Mouse (Mus musculus): ENCODE measurements around the gene Specc1l.
A peak's percentile ranks its signal among the peaks of the same experiment; 100 is the strongest.
"Not testable (repeated sequence)": the region's sequence is repeated elsewhere in the genome, so short reads cannot be mapped to it uniquely, and the experiment has no call there.

The Specc1l gene

GRCm38 (mm10) chr10:75282648-75283047 lies 70.8 kb downstream of the Specc1l start:
- peak; percentile 83 to 88 for DNase-seq (ENCODE audit: low spot score in 2 of 2)

DNA sequence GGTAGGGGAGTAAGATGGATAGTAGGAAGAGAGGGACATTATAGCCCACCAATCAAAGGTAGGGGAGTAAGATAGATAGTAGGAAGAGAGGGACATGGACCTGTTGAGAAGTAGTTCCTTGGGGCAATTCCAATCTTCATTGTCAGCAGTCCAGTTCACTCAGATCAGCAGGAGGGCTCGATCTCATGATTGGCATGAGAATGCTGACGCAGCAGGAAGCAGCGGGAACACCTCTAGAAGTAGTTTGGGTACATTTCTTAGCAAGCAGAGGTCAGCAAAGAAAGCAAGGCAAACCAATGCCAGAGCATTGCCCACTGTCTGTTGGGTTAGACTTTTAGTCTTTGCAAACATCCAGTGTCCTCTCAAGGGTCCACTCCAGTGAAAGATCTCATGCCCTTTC lies 71.9 kb downstream of the Specc1l start:
- no peak for DNase-seq (ENCODE audit: low spot score in 2 of 2)

GRCm38 (mm10) chr10:75288579-75288978 lies 76.7 kb downstream of the Specc1l start:
- DNase-seq (ENCODE audit: low spot score in 2 of 2): peak; percentile 19 to 23

DNA sequence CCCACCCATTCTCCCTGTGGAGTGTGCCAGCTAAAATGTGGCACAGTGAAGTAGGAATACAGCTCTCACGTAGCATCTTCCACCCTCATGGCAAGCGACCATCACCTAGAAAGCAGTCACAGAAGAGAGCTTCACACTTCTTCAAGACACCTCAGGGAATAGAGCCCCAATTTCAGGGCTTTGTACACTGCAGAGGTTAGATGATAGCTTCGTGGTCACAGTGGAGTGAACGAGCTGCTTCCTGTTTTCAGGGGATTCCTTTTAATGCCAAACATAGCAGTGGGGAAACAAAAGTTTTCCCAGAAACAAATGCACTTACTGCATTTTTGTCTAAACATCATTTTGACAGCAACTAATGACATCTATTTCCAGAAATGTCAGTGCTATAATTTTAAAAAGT lies 77.5 kb downstream of the Specc1l start:
- peak; percentile 27 to 37 for DNase-seq (ENCODE audit: low spot score in 2 of 2)

- DNase-seq (ENCODE audit: low spot score in 2 of 2): no peak
Measured at GRCm38 (mm10) chr10:75290650-75291049, 78.8 kb downstream of the Specc1l start.

DNA sequence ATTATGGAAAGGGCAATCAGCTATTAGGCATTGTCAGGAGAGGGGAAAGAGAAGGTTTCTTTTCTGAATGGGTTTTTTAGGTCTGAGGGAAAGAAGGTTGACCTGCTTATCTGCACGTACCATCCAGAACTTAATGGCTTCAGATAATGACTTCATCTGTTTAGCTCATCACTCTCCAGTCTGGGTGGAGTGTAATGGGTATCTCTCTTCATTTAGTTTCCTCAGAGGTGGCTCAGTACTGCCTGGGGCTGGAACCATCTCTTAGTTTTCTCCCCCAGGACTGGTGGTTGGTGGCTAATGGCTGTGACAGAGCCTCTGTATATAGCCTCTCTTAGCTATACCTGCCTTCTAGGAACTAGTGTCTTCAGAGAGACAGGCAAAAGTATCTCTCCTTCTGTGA lies 79.5 kb downstream of the Specc1l start:
- DNase-seq (ENCODE audit: low spot score in 2 of 2): no peak

- DNase-seq (ENCODE audit: low spot score in 2 of 2): not testable (repeated sequence)
Measured at GRCm38 (mm10) chr10:75292206-75292605, 80.3 kb downstream of the Specc1l start.

GRCm38 (mm10) chr10:75293288-75293687 lies 81.4 kb downstream of the Specc1l start:
- no peak for DNase-seq (ENCODE audit: low spot score in 2 of 2)

DNA sequence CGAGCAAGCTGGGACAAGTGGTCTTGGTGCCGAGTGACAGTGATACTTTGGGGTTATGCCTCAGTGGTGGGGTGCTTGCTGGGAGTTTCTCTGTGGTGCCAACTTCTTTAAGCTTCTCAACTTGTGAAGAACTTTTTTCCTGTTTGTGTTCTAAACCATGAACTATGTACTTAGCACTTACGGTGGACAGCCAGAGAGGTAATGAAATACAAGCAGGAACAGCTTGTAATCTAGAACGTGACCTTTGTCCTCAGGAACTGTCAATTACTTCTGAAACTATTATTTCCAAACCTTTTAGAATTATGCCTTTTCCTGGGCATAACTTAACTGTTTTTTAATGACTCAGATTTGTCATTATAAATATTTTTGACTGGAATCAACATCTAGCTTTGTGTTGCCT lies 82.5 kb downstream of the Specc1l start:
- DNase-seq (ENCODE audit: low spot score in 2 of 2): no peak

DNA sequence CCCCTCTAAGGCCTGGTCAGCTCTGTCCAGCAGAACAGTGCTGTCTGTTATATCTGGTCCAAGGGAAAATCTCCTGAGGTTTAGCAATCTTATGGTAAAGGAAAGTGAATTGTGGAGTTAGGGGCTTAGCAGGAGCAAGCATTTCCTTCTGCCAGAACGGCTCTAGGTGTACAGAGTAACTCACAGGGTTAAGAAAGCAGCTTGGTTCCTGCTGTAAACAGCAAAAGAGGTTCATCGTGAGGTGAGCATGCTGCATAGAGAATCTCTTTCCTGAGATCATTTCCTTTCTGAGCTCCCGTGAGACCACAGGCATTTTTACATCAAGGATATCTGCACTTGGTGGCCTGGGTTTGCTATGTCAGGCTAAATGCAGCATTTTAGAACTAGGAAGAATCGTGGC lies 83.1 kb downstream of the Specc1l start:
- no peak for DNase-seq (ENCODE audit: low spot score in 2 of 2)

DNA sequence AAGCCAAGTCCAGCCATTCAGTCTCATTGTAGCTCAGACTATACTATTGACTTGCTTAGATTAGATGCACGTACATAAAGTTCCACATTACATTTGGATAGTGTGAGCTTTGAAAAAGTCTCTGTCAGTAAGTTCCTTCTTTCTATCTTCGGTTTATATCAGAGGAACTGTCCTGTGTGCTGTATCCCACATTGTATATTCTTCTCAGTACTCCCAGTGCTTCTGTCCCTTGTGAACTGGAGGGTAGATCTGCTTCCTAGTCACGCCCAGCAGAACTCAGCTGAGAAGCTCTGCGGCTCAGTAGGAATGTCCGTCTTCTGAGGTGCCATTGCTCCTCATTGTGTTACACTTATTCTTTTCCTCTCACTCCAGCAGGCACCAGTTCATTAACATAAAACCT lies 86.7 kb downstream of the Specc1l start:
- no peak for DNase-seq (ENCODE audit: low spot score in 2 of 2)

DNA sequence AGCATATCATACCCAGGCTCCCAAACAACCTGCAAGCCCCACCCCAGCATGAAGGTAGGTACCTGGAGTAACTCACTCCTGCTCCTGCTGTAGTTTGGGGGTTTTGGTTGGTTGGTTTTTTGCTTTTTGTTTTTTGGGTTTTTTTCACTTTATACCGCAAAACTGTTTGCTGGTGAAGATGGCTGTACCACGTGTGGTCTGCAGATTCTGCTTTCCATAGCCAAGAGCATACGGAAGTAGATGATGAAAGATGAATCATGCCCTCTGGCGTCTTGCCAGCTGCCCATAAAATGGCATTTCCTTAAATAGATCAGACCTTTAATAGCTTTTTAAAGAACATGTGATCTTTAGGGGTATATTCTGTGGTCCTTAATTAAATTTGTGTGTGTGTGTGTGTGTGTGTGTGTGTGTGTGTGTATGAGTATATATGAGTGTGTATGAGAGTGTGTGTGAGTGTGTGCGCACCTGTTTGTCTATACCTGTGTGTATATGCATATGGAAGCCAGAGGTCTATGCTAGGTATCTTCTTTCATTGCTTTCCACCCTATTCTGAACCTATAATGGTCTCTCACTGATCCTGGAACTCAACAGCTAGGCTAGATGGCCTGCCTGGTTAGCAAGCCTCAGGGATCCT lies 88.0 kb downstream of the Specc1l start:
- DNase-seq (ENCODE audit: low spot score in 2 of 2): peak; percentile 68 to 79

DNA sequence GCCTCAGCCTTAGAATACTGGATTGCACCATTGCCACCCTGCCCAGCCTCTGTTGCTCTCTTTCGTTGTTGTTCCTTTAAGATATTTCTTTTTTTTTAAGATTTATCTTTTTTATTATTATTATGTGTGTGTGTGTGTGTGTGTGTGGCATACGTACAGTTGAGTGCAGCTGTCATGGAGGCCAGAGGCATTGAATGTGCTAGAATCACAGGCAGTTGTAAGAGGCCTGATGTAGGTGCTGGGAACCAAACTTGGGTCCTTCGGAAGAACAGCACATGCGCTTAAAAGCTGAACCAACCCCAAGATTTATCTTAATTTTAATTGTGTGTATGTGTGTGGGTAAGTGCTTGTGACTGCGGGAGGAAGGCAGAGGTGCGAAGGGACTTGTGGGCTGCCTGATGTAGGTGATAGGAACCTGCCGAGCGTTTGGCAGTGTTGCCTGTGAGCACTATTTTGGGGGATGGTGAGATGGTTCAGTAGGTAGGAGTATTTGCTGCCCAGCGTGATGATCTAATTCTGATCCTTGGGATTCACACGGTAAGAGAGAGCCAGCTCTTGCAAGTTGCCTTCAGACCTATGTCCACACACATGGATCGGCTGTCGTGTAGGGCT lies 89.4 kb downstream of the Specc1l start:
- DNase-seq (ENCODE audit: low spot score in 2 of 2): no peak

DNA sequence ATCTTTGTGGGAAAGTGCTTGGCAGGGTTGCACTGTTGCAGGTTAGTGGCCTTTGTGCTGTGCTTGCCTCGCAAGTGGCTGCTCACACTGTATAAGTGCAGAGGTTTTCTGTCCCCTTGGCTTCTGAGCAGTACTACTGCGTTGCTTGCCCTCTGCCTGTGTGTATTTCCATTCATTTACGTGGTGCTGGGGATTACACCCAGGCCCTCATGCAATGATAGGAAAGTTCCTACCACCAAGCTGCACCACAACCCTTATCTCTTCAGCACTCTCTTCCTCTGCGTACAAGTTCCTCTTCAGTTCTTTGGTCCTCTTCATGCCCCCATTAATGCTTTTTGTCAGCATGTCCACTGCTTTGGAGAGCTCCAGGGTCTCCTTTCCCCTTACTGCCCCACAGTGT lies 90.1 kb downstream of the Specc1l start:
- DNase-seq (ENCODE audit: low spot score in 2 of 2): no peak

GRCm38 (mm10) chr10:75302536-75302935 lies 90.7 kb downstream of the Specc1l start:
- no peak for DNase-seq (ENCODE audit: low spot score in 2 of 2)

DNA sequence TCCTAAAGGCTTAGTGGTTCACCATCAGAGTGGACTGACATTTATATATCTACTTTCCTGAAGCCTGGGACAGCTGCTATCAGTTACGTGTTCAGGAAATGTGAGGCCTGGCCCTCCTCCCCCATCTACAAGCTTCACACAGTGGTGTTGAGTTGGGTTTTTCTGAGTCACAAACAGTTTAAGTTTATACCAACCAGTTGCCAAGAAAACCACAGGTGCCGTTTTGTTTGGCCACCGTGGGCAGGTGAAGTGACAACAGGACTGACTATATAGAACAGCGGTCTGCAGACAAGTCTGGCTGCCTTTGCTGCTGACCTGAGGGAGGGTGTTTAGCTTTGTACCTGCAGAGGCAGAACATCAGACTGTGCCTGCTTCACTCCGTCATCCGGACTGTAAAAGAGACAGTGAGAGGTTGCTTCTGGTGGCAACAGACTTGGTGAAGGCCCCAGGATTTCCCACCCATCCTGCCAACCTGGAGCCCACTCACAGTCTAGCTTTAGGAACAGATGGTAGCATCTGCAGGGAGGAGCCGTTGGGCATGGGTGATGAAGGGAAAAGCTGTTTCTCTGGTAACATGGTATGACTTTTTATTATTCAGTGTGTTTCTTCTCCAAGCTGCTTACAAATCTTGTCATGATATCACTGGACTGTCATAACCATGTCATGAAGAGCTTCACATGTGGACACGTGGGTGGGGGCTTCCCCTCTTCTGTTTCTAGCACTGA lies 91.6 kb downstream of the Specc1l start:
- DNase-seq (ENCODE audit: low spot score in 2 of 2): peak; percentile 57 to 67

GRCm38 (mm10) chr10:75304049-75304405 lies 92.2 kb downstream of the Specc1l start:
- no peak for DNase-seq (ENCODE audit: low spot score in 2 of 2)

DNA sequence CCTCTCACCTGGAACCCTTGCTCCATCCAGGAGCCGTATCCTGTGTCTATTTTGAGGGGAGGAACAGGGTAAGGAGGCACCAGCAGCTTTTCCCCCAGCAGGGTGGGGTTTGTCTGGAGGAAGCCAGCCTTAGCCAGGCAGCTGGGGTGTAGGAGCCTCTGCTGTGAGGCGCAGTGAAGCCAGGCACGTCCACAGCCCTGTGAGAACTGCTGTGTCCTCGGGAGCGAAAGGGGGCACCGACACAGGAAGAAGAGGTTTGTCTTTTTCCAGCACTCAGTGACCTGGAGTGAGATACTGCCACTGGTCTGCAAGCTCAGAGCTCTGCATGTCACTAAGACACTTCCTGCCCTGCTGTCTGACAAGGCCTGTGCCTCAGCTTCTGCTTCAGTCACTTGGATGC lies 92.5 kb downstream of the Specc1l start:
- peak; percentile 29 to 32 for DNase-seq (ENCODE audit: low spot score in 2 of 2)

DNA sequence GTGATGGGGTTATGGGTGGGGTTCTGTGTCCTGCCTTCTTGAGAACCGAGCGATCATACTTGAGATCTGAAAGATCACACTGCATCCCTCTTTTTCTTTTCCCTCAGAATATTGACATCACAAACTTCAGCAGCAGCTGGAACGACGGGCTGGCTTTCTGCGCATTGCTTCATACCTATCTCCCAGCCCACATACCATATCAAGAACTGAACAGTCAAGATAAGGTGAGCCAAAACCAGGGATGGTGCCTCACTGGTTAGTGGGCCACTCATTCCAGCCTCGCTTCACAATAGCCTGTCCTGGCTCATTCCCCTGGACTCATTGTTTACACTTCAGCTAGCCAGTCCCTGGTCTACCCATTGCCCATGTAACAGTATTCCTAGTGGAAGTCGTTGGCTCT lies 95.3 kb downstream of the Specc1l start:
- no peak for DNase-seq (ENCODE audit: low spot score in 2 of 2)

DNA sequence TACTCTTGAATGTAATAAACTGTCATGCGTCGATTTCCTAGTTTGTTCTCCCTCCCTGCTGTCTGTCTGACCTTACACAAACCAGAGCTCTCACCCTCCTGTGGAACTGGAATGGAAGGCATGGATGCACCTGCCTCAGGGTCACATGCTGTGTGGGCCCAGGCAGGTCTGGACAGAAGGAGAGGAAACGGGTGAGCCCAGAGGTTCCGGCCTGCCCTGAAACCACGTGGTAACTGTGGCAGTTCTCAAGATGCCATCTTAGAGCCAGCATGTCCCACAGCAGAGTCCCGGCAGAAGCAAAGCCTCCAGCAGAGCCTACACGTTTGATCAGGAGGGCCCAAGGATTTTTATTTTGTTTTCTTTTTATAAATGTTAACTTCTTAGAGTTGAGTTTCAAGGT lies 100.5 kb downstream of the Specc1l start:
- no peak for DNase-seq (ENCODE audit: low spot score in 2 of 2)

DNA sequence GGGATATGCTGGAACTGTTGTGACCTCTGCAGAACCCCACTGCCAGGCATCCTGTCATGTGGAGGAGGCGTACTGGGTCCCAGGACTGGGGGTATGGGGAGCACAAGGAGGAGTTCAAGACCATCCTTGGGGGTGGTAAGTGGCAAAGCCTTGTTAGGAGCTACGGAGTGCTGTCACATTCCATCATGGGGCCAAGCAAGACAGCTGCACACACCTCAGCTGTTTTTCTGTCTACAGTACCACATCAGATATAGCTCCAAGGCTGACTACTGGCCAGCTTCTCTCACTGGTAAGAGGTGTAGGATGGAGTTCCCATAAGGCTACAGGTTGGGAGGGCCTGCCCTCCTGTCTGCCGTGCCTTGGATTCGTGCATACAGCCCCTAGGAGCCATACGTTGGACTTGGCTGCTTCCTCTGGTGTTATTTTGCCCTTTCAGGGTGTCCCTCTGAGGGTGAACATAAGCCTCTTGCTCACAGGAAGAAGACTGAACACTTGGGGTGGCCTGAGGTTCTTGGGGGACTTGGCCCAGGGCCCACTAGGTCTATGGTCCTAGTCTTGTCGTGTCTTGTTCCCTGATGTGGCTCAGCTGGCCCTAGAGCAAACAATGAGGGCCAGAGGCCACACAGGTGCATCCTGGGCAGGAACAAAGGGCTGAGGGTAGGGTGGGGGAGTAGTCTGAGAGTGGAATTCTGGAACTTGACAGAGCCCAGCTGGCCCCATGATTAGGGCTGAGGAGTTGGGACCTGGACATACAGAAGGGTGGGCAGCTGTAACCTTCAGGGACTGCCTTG lies 102.5 kb downstream of the Specc1l start:
- no peak for DNase-seq (ENCODE audit: low spot score in 2 of 2)

DNA sequence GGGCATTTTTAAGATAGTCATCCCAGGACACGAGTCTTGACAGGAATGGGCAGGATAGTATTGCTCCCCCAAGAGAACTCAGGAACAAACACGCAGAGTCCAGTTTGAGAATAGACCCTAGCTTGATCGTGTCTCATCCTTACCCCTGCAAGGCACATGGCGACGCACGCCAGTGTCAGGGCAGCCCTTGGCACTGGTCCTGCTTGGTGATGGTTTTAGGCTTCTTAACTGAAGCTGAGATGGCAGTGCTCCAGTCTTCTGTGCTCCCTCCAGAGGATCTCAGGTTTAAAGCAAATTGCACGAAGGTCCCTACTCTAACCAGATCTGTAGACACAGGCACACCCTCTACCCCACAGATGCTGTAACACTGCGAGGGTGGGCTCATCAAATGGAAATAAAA lies 103.9 kb downstream of the Specc1l start:
- no peak for DNase-seq (ENCODE audit: low spot score in 2 of 2)
